Mouse (Mus musculus) megakaryocyte, embryonic 14.5 days (primary cell): ENCODE data around the gene Scarb1.

Experiments used
- FLI1 ChIP-seq: IDR thresholded peaks from 2 replicates; pipeline ENCODE4 v1.6.1; 2012; ENCODE audit warnings: low read length, inconsistent platforms, mixed read lengths
- GATA1 ChIP-seq: IDR thresholded peaks from 3 replicates; pipeline ENCODE4 v1.6.1; 2012; ENCODE audit warnings: mixed read lengths, low read length, inconsistent platforms, borderline replicate concordance

- no peak for TF ChIP-seq FLI1
- no peak for TF ChIP-seq GATA1
Measured at GRCm38 (mm10) chr5:125364851-125365429, 24.0 kb upstream of the Scarb1 start.
